Mouse (Mus musculus) granulocyte monocyte progenitor cell, adult 5-6 weeks (primary cell): Measurements from ENCODE around the gene Cdx4. TPM values are rescaled to one million over a fixed set of nuclear protein-coding genes. Genes with fewer than 3 reads are reported as not detected.
A peak's percentile ranks its signal among the peaks of the same experiment; 100 is the strongest.

Source experiments
- ATAC-seq: replicated peaks from 2 replicates; pipeline ENCODE4 v1.8.0; 2016; ENCODE audit warnings: mild to moderate bottlenecking, moderate TSS enrichment, inconsistent platforms; ENCODE audit not compliant: poor library complexity, severe bottlenecking
- total RNA-seq, 2 experiments: library from RNA; stranded (forward) in 1 of 2; stranded (reverse) in 1 of 2; fragments of 200-712, 200-1000 nt in 1 of 2; fragments of >200 nt in 1 of 2; fragmentation: Nextera tagmentation in 1 of 2; gene quantifications; 2 replicates each; pipeline ENCODE4 v1.2.3; 2014 to 2017

Gene Cdx4
- total RNA-seq (2014; fragmentation: Nextera tagmentation) (not detected in 2 replicates), total RNA-seq (2017) (not detected in 2 replicates)

DNA sequence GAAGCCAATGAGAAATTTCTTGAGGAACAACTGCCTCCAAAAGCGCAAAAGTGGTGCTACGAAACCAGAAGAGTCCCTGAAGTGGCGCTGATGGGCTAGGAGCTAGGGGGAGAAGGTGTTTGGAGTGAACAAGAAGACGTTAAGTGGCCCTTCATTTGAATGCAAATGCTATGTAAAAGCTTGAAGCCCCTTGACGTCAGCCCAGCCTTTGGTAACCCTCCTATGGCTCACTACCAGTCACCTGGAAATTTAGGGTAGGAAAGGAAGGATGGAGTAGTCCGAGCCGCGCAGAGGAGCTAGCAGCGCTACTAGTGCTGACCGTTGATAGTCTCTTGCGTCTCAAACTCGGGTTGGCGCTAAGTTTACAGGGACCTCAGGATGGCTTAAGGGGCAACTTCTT, at the start of gene Cdx4:
Gene Cdx4 (plus strand): TSS at position 253 of the 400 bp plus-strand sequence.
- no peak for ATAC-seq

DNA sequence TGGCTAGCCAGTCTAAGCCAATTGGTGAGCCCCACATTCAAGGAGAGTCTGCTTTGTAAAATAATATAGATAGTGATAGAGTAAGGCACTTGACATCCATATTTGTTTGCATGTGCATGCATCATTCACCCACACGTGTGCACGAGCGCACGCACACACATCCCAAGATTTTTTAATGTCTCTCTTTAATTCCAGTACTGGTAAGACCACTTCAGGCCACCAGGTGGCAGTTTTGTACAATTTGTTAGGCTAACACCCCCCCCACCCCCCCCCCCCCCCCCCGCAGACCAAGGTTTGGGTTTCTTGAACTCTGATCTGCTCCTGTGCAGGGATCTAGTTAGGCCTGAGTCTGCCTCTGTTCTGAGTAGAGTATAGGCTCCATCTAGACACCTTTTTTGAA, 46.9 kb upstream of the Cdx4 start:
- no peak for ATAC-seq

DNA sequence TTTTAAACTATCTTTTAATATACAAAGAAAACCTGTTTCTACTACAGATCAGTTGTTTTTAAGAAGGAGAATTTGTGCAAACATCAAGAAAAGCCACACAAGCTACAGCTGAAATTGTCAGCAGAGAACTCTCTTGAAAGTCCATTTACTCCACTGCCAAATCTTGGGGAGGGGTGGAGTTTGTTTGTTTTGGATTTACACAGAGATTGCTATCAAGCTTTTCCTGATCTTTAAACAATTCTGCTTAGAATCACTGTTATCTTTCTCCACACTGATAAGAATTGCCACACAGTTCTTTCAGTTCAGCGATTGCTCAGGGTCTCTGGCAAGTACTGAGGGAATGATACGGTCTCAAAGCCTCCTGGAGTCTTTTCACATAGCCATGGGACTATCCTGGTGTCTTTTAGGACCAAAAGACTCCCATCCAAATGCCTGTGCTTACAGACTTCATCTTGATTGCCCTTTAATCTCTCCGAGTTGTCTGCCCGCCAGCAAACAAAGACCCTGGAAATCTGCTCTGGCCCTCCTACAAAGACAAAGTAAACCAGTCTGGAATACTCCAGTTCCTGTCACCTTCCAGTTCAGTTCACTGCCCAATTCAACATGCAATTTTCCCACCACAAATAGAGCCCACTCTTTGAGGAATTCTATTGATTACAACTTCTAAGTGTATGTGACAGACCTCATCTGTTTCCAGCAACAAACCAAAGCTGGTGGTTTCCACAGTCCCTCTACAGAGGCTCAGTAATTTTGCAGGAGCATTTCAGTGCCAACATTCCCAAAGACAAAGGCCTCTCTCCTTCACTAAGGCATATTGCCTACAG, 34.1 kb upstream of the Cdx4 start:
- no peak for ATAC-seq

DNA sequence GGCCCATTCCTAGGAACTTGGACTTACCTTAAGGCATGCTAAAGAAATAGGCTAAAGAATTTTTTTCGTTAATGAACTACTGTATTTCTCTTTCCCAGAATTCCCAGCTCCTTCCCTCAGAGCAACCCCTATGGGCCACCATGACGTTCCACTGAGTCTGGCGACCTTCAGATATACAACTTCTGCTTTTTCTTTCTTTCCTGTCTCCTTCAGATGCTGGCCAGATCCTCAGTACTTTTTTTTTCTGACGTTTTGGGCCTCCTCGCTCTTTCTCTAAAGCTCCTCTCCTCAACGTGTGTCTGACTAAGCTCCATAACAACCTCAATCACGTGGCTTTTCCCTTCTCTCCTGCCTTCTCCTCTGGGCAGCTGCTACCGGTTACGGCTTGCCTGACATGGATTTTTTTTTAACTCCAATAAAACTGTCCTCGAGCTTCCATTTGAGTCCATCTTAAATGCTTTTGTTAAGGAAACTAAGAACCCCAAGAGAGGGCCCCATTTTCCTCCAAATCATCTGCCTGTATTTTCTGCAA, 33.3 kb upstream of the Cdx4 start:
- peak; percentile 35 for ATAC-seq

DNA sequence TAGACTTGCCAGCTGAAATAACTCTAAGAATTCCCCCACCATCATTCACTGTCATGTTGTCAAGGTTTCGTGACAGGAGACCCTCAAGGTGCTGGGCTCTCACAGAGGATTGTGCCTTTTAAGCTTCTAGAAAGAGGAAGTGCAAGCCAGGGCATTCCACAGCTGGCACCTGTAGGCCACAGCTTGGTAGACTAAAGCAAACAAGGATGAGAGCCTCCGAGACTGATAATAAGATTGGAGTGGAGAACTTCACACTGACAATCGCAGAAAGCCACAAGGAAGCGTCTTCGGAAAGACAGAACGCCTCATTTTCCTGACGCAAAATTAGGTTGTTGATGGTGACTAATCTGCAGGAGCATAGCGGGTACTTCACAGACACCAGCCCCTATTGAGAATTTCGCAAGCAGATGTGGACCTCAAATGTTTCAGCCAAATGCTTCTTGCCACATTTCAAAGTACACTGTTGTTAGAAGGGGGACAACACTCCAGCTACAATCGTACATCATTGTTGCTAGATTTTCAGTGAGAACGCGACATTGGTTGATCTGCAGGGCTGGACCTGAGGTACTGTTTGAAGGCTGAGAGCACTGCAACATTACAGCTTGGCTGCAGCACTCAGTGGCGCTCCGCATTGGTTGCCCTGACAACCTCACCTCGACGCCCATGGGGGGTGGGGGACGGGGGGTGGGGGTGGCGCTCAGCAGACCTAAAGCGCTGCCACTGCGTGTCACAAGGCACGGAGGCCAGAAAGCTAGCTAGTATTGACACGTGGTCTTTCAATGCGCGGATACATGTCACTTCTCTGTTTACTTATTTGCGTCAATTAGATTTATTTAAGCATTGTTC, 32.5 kb upstream of the Cdx4 start:
- ATAC-seq: peak; percentile 65

DNA sequence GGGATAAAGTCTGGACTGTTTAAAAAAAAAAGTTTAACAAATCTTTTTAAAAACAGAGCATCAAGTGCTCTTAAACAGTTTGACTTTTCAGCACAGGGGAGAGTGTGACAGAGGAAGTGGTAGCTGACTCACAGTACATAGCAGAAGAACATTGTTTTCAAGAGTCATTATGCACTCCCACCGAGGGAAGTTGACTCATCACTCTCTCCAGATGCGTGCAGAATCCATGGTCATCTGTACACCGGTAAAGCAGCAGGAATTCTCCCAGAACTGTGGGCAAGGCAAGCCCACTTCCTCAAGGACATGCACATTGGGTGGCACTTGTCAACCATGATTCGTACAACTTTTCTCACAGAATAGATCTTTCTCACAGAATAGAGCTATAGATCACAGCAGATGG, 22.3 kb upstream of the Cdx4 start:
- ATAC-seq: no peak; the same call in 1 of the 2 replicates

DNA sequence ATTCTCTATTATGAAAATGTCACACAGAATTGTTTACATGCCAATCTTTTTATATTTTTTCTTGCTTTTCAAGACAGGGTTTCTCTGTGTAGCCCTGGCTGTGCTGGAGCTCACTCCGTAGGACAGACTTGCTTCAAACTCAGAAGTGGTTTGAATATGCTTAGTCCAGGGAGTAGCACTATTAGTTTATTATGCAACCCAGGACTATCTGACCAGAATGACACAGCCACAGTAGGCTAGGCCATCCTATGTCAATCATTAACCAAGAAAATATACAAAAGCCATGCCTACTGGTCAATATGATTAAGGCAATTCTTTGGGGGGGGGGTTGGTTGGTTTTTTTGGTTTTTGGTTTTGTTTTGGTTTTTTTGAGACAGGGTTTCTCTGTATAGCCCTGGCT, 12.9 kb upstream of the Cdx4 start:
- no peak for ATAC-seq

DNA sequence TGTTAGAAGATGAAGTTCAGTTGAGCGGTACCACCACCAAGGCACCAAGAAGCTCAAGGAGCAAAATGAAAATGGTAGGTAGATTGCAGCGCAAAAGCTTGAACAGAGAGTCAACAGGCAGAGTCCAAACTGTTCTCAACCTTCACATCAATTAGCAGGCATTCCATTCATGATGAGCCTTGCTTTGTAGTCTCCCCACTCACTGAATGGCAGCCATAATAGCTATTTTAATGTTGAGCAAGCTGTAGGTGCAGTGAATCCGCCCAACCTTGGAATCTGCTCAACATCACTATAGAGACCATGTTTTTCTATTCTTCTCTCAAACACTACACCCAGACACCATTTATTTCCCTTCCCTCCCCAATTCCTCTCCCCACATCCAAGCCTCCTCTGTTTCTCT, 9.5 kb upstream of the Cdx4 start:
- ATAC-seq: no peak

DNA sequence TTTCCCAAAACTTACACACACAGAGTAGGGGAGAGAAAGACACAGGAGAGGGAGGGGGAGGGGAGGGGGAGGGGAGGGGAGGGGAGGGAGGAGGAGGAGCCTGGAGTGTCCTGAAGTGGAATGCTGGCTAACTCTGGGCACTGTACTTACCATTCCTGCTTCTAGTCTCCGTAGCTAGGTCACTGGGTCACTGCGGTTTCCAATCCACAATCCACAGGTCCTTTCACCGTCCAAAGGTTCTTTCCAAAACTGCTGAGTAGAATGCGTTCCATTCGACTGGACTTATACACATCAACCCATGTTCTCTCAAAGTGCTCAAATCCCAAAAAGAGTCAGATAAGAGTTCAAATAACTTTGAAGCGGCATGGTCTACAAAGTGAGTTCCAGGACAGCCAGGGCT, 7.1 kb upstream of the Cdx4 start:
- ATAC-seq: no peak

DNA sequence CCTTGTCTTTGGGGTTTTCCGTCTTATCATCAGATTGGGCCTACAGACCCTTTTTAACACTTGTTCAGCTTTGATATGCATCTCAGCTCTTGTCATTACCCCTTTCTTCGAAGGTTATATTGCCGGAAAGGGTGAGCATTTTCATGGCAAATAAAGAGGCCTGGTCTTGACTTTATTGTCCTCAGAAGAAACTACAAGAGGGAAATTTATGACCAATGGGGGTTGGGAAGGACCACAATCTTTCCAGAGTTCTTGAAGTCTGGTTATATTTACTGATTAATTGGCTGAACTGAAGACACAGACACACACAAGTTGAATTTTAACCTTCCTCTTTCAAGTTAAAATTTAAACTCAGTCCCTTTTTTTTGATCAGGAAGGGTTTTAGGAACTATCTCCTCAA, 4.7 kb downstream of the Cdx4 start:
- no peak for ATAC-seq

DNA sequence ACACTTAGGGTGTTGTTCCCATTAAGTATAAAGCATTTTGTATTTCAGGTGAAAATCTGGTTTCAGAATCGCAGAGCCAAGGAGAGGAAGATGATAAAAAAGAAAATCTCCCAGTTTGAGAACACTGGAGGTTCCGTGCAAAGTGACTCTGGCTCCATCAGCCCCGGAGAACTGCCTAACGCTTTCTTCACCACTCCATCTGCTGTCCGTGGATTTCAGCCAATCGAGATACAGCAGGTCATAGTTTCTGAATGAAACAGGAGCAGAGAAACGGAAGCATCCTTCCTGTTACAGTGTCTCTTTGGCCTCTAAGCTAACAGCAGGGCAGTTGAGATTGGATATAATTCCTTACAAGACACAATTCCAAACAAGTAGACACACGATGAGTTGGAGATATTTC, 8.2 kb downstream of the Cdx4 start:
- ATAC-seq: no peak

DNA sequence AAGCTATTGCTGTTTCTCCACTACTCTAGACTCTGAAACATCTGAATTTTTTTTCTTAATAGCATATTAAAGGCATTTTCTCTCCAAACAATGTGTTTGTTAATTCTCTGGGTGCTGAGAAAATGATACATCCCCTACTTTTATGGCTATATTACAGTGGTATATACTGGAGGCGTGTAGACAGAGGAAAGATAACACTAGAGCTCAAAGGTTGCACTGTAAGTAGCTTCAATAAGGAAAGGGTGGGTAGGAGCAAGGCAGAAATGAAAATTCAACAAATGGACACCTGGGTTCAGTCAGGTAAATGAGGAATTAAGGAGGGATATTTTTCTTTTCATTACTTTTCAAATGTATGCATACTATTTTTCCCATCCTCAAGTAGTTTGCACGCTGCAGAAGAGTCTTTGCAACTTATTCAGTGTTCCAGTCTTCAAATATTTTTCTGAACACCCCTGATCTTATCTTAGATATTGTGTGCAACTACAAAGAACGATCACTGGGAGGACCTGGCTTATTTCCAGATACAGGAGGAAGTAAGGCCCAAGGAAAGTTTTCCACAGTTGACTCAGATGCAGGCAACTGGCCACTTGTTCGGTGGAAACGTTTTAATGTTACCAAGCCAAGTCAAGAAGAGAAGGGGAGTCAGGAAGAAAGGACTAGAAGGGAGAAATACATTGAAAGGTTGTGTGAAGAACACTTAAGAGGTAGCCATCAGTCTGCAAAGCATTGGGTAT, 10.1 kb downstream of the Cdx4 start:
- ATAC-seq: no peak

DNA sequence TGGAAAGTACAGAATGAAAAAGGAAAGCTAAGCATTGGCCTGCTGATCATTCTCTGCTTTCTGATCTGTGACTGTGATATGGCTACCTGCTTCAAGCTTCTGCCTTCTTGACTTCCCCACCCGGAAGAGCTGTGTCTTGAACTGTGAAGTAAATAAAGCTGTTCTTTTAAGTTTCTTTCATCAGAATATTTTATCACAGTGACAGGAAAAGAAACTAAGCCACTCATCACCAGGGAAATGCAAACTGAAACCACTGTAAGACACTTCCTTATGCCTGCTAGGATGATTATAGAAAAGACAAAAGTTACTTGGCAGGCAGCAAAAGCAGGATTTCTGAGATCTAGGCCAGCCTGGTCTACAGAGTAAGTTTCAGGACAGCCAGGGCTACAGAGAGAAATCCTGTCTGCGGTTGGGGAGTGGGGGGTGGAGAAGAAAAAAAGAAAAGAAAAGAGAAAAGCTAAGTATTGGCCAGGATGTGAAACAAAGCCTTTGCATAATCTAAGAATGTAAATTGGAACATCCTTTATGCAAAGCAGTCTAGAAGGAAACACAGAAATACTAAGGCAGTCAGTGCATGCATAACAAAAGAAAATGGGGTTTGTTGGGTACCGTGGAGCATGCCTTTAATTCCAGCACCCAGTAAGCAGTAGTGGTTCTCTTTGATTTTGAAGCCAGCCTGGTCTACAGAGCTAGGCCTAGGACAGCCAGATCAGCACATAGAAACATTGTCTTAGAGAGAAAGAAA, 20.3 kb downstream of the Cdx4 start:
- ATAC-seq: no peak

DNA sequence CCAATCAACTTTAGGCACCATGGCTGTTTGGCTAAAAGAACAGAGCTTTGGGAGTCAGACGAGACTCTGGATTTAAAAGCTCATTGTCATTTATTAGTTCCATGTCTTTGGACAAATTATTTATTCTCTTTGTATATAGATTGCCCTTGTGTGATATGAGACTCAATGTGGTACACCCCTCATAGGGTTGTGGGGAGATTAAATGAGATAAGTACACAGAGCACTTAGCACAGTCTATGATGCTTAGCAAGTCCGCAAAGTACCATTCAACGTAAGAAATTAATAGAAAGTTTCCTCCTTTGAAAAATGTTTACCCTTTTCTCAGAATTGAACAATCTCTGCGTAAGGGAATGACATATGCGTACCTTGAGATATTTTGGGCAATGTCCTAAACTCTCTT, 34.6 kb downstream of the Cdx4 start:
- no peak for ATAC-seq

DNA sequence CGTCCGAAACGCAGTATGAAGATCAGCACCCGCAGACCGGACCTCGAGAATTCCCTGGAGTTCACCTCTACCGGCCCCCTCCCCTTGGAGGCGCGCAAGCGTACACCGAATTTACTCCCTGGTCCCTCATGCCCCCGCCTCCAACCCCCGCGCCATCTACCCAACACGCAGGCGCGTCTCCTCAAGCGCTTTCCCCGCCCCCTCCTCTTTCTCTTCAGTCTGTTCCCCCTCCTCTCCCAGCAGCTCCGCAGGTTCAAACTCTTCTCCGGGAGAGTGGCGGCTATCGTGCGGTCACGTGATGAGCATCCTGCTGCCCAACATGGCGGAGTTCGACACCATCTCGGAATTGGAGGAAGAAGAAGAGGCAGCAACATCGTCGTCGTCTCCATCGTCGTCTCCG, 35.1 kb downstream of the Cdx4 start, which contains the start of gene Chic1:
Gene Chic1 (plus strand): TSS at position 190 of the 400 bp plus-strand sequence.
- ATAC-seq: no peak; the same call in 1 of the 2 replicates

DNA sequence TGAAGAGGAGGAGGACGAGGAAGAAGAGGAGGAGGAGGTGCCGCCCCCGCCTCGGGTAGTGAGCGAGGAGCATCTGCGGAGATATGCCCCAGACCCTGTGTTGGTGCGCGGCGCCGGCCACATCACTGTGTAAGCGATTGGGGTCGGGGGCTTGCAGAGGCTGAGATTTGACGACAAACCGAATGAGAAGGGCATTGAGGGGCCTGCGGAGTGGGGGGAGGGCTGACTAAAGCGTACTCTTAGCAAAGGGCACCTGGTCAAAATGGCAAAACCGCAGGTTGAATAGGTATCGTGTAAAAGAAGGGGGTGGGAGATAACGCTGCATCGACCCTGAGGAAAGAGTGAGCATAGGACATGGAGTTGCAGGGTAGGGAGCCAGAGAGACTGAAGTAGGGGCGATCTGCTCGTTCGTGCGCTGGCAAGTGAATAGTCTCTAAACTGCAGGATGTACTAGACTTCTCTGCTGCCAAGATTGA, 35.6 kb downstream of the Cdx4 start:
- ATAC-seq: no peak

DNA sequence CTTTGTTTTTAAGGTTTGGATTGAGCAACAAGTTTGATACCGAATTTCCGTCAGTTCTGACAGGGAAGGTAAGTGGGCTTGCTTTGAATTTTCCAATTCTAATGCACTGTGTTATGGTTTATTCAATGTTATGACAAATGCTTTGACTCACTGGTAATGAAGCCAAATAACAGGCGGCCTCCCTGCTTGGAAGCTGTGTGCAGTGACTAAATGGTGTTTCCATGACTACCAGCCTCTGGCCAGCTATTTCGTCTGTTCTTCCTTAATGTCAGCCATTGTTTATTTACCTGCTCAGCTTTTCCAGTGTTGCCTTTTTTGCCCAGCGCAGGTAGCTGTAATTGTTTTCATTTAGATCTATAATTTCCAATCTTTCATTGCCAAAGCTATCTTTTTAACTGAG, 45.0 kb downstream of the Cdx4 start:
- ATAC-seq: no peak

DNA sequence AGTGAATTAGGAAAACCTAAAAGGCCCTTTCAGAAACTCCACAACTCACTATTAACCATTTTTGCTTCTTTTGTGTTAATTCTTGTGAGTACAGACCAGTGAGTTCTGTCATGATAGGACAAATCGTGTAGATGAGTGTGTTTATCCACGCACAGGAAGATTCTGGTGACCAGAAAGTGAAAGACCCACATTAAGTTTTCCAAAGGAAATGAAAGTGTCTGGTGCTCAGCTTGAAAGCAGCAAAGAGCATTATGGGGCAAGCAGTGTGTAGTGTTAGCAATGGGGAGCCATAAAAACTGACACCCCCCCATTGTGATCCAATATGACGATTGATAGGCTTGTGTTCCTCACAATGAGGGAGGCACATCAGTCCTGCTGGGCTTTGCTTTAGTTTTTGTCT, 47.5 kb downstream of the Cdx4 start:
- ATAC-seq: no peak

DNA sequence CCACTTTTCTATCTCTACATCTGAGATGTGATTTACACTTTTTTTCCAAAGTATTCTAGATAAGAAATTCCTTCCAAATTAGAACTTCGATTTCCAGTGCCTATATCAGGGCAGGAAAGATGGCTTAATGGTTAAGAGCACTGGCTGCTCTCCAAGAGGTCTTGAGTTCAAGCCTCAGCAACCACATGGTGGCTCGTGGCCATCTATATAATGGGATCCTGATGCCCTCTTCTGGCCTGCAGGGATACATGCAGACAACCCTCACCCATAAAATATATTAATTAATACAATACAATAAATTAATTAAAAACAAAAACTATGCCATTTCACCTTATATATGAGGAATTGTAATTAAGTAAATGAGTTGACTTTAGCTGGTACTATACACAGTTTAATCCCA, 50.0 kb downstream of the Cdx4 start:
- 0 out of 2 replicates have a peak, but pooled peaks have one; percentile 44 for ATAC-seq

DNA sequence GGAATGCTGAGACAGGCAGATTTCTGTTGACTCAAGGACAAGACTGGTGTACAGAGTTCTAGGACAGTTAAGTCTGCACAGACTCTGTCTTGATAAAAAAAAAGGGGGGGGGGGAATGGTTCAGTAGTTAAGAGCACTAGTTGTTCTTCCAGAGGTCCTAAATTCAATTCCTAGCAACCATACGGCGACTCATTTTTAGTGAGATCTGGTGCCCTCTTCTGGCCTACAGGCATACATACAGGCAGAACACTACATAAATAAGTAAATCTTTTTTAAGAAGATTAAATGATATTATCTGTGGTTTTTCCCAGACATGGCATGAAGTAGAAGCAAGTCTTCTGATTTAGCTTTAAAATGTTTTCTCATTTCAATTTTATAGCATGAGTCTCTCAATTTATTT, 50.4 kb downstream of the Cdx4 start:
- ATAC-seq: no peak
